ENCODE assay signal across 14 mouse cellular contexts in the genomic region with DNA sequence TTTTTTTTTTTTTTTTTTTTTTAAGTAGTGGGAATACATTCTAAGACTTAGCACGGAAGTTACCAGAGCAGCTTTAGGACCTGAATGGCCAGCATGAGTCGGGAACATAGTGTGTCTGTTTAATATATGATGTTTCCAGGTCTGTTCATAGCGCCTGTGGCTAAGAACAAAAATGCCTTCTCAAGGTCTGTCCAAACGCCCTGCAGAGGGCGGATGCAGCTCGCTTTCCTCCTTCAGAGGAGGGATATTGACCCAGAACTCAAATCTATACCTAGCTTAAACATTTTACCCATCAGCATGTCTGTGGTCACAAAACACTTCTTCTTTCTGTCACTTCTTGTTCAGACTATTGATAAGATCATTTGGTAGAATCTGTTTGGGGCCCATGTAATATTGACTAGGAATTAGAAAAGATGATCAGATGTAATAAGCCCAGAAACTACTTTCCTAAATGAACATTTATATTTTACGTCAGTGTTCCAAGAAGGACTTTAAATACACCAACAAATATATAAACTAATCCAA. TPM values are rescaled to one million over a fixed set of nuclear protein-coding genes. Genes with fewer than 3 reads are reported as not detected.
A peak's percentile ranks its signal among the peaks of the same experiment; 100 is the strongest.
DNase-seq lines count a peak whose midpoint lies in the region; ATAC-seq and TF ChIP-seq lines count a peak whose summit lies in the region.
"Had no signal": no experiment of that assay in that cellular context is flagged by ENCODE, and none has a peak within 500 bp of the region (broad histone marks: within the 10 kb centered on the region; RNA-seq: fewer than 3 reads in every experiment).

No protein-coding gene starts in this region.

- peak; percentile 28; the same call in 1 of the 2 replicates for TF ChIP-seq CTCF in lung, embryonic 14.5 days (IDR thresholded peaks at IDR 0.05; ENCODE audit: low read depth)

- no peak overlapping the region for H3K9ac ChIP-seq in lung, embryonic 14.5 days
- H3K9ac ChIP-seq in forebrain, embryonic 14.5 days (ENCODE audit: low read length) = peak overlapping the region; percentile 46; the same call in 1 of the 2 replicates
- H3K9ac ChIP-seq in midbrain, embryonic 11.5 days (ENCODE audit: low read length) = peak overlapping the region; percentile 88
- H3K9ac ChIP-seq: embryonic facial prominence, embryonic 12.5 days; heart, embryonic 13.5 days; kidney, embryonic 15.5 days; stomach, embryonic 15.5 days had no signal

- WGBS in lung, embryonic 14.5 days = 6% methylated on average over 7 of the region's 7 CpGs
- WGBS in forebrain, embryonic 14.5 days = 18% methylated on average over 7 of the region's 7 CpGs
- 4% methylated on average over 7 of the region's 7 CpGs for WGBS in midbrain, embryonic 11.5 days

- no peak for DNase-seq in lung, embryonic 14.5 days
- DNase-seq in lung, postnatal 10 days = no peak
- peak; percentile 72 for DNase-seq in forebrain, embryonic 14.5 days (ENCODE audit: low spot score)
- peak; percentile 93 for DNase-seq in midbrain, embryonic 11.5 days (ENCODE audit: low spot score, missing footprints)
- peak; percentile 46 for DNase-seq in retina, postnatal 1 day
- no peak for DNase-seq in cerebellum, adult 18-20 months
- no peak for DNase-seq in left cerebral cortex, adult 18-20 months (ENCODE audit: low spot score in 2 of 2)

- ATAC-seq in lung, embryonic 14.5 days (ENCODE audit: insufficient read depth) = no peak
- no peak for ATAC-seq in forebrain, embryonic 14.5 days
- no peak for ATAC-seq in midbrain, embryonic 11.5 days (ENCODE audit: low FRiP score)
- no peak for ATAC-seq in CD4-positive, CD25-positive, alpha-beta regulatory T cell, adult 4 months

- peaks cover 95% of the 10 kb centered on the region for H3K27me3 ChIP-seq in lung, embryonic 14.5 days (ENCODE audit: insufficient read depth, low read length)
- no peaks in the 10 kb centered on the region for H3K27me3 ChIP-seq in forebrain, embryonic 14.5 days (replicated peaks; ENCODE audit: control insufficient read depth, insufficient read depth, low read length)
- no peaks in the 10 kb centered on the region for H3K27me3 ChIP-seq in midbrain, embryonic 11.5 days (ENCODE audit: control insufficient read depth, insufficient read depth, low read length)

- H3K4me2 ChIP-seq in lung, embryonic 14.5 days = no peak overlapping the region
- H3K4me2 ChIP-seq in forebrain, embryonic 14.5 days (ENCODE audit: low read length) = peak overlapping the region; percentile 99
- peak overlapping the region; percentile 94 for H3K4me2 ChIP-seq in midbrain, embryonic 11.5 days
- H3K4me2 ChIP-seq: embryonic facial prominence, embryonic 12.5 days; heart, embryonic 13.5 days; kidney, embryonic 15.5 days; stomach, embryonic 15.5 days had no signal

- no peaks in the 10 kb centered on the region for H3K9me3 ChIP-seq in lung, embryonic 14.5 days (ENCODE audit: low read depth, low read length)
- H3K9me3 ChIP-seq in forebrain, embryonic 14.5 days (replicated peaks; ENCODE audit: control insufficient read depth, low read length) = no peaks in the 10 kb centered on the region
- no peaks in the 10 kb centered on the region for H3K9me3 ChIP-seq in midbrain, embryonic 11.5 days (ENCODE audit: control insufficient read depth, low read length)
- H3K9me3 ChIP-seq: embryonic facial prominence, embryonic 12.5 days; heart, embryonic 13.5 days; kidney, embryonic 15.5 days; megakaryocyte, embryonic 14.5 days; stomach, embryonic 15.5 days had no signal

- H3K4me1 ChIP-seq in lung, embryonic 14.5 days (ENCODE audit: insufficient read depth) = no peaks in the 10 kb centered on the region; the same call in 1 of the 2 replicates
- H3K4me1 ChIP-seq in forebrain, embryonic 14.5 days (ENCODE audit: control insufficient read depth, insufficient read depth, low read length) = peaks cover 23% of the 10 kb centered on the region
- peaks cover 8% of the 10 kb centered on the region; the same call in 1 of the 2 replicates for H3K4me1 ChIP-seq in midbrain, embryonic 11.5 days (ENCODE audit: control insufficient read depth, insufficient read depth, low read length)

- no peaks in the 10 kb centered on the region for H3K36me3 ChIP-seq in lung, embryonic 14.5 days (ENCODE audit: insufficient read depth)
- no peaks in the 10 kb centered on the region for H3K36me3 ChIP-seq in forebrain, embryonic 14.5 days (ENCODE audit: control insufficient read depth, insufficient read depth, low read length)
- H3K36me3 ChIP-seq in midbrain, embryonic 11.5 days (ENCODE audit: control insufficient read depth, insufficient read depth, low read length) = no peaks in the 10 kb centered on the region
- H3K36me3 ChIP-seq: embryonic facial prominence, embryonic 12.5 days; heart, embryonic 13.5 days; kidney, embryonic 15.5 days; stomach, embryonic 15.5 days had no signal

- no peak overlapping the region for H3K4me3 ChIP-seq in lung, embryonic 14.5 days (ENCODE audit: low read depth, low read length)
- H3K4me3 ChIP-seq in forebrain, embryonic 14.5 days (ENCODE audit: low read depth, low read length) = peak overlapping the region; percentile 89
- H3K4me3 ChIP-seq in midbrain, embryonic 11.5 days (ENCODE audit: low read depth, low read length) = peak overlapping the region; percentile 54
- H3K4me3 ChIP-seq: embryonic facial prominence, embryonic 12.5 days; heart, embryonic 13.5 days; kidney, embryonic 15.5 days; megakaryocyte, embryonic 14.5 days; stomach, embryonic 15.5 days had no signal

- no peak overlapping the region for H3K27ac ChIP-seq in lung, embryonic 14.5 days (ENCODE audit: low read depth)
- H3K27ac ChIP-seq in forebrain, embryonic 14.5 days (ENCODE audit: low read depth, low read length) = no peak overlapping the region
- H3K27ac ChIP-seq in midbrain, embryonic 11.5 days (ENCODE audit: low read depth, low read length) = peak overlapping the region; percentile 51; the same call in 1 of the 2 replicates
- H3K27ac ChIP-seq: embryonic facial prominence, embryonic 12.5 days; heart, embryonic 13.5 days; kidney, embryonic 15.5 days; stomach, embryonic 15.5 days had no signal

RNA-seq across cellular contexts. Expression of gene Pou3f2, which starts 5.3 kb away (rescaled TPM):
- not detected in 2 replicates for polyA plus RNA-seq in lung, embryonic 14.5 days (2014; fragmentation: Nextera tagmentation; extraction: Ambion mirVana)
- polyA plus RNA-seq in forebrain, embryonic 14.5 days (2014; fragmentation: Nextera tagmentation; extraction: Ambion mirVana) = 22.3 and 36.2 TPM in 2 replicates
- 55.6 and 66.9 TPM in 2 replicates for polyA plus RNA-seq in midbrain, embryonic 11.5 days (2014; fragmentation: Nextera tagmentation; extraction: Ambion mirVana)
- under 1 TPM in 1 of 2 experiments, not detected in 1; 0.20 TPM for polyA plus RNA-seq in CD4-positive, CD25-positive, alpha-beta regulatory T cell, adult 4 months (2017; shearing (Covaris generic))
- 10 to 100 TPM; 23.6 to 29.0 TPM for total RNA-seq in left cerebral cortex, adult 18-20 months (2021)
- polyA plus RNA-seq: liver, embryonic 16.5 days had no signal

Comparison
In these comparisons a context has a peak if more than half of its experiments do, and no peak if none do; other contexts are left out.
1. DNase-seq: peak in forebrain, embryonic 14.5 days (single experiment), midbrain, embryonic 11.5 days (single experiment) and retina, postnatal 1 day (single experiment); none in lung, embryonic 14.5 days (single experiment), lung, postnatal 10 days (single experiment), cerebellum, adult 18-20 months (0 of 2) and left cerebral cortex, adult 18-20 months (0 of 2).
2. RNA of gene Pou3f2, which starts 5.3 kb away (polyA plus RNA-seq): 55.6 to 66.9 TPM in midbrain, embryonic 11.5 days and 22.3 to 36.2 TPM in forebrain, embryonic 14.5 days; 0.20 TPM in CD4-positive, CD25-positive, alpha-beta regulatory T cell, adult 4 months and not detected in lung, embryonic 14.5 days; every median in the first group is over 10 times any median in the second.